Mouse (Mus musculus) spleen, postnatal 14 days (tissue): ENCODE results near the gene Trpv4.

Source experiments
- DNase-seq, 2 experiments: peaks; one replicate each; pipeline ENCODE4 v3.0.0; 2021 to 2022; ENCODE audit warnings: low spot score in 2 of 2

Trpv4 gene

GRCm38 (mm10) chr5:114618851-114619250 is 39.4 kb downstream of the Trpv4 start:
- peak; percentile 48 to 73 for DNase-seq

- no peak for DNase-seq
Observed at GRCm38 (mm10) chr5:114617809-114618208, 40.4 kb downstream of the Trpv4 start.

GRCm38 (mm10) chr5:114616336-114617061 is 41.7 kb downstream of the Trpv4 start:
- DNase-seq = no peak

GRCm38 (mm10) chr5:114614863-114615262 is 43.4 kb downstream of the Trpv4 start:
- no peak for DNase-seq

- peak in 1 of 2 experiments; percentile 36 for DNase-seq
Observed at GRCm38 (mm10) chr5:114611968-114612608, 46.1 kb downstream of the Trpv4 start.

- DNase-seq = no peak
Observed at GRCm38 (mm10) chr5:114611256-114611655, 47.0 kb downstream of the Trpv4 start.

- peak; percentile 55 to 75 for DNase-seq
Observed at GRCm38 (mm10) chr5:114608516-114608915, 49.7 kb downstream of the Trpv4 start.

- no peak for DNase-seq
Observed at GRCm38 (mm10) chr5:114607651-114608050, 50.6 kb downstream of the Trpv4 start.

- DNase-seq = no peak
Observed at GRCm38 (mm10) chr5:114605981-114606380, 52.2 kb downstream of the Trpv4 start.

- no peak for DNase-seq
Observed at GRCm38 (mm10) chr5:114604781-114605290, 53.4 kb downstream of the Trpv4 start.

- no peak for DNase-seq
Observed at GRCm38 (mm10) chr5:114603975-114604374, 54.2 kb downstream of the Trpv4 start.

GRCm38 (mm10) chr5:114602012-114602411 is 56.2 kb downstream of the Trpv4 start:
- DNase-seq = no peak

GRCm38 (mm10) chr5:114597652-114598051 is 60.6 kb downstream of the Trpv4 start:
- DNase-seq = no peak

GRCm38 (mm10) chr5:114597222-114597621 is 61.0 kb downstream of the Trpv4 start:
- DNase-seq = no peak

- peak; percentile 26 to 55 for DNase-seq
Observed at GRCm38 (mm10) chr5:114596604-114597003, 61.6 kb downstream of the Trpv4 start.

GRCm38 (mm10) chr5:114594741-114595241 is 63.4 kb downstream of the Trpv4 start:
- peak; percentile 24 to 35 for DNase-seq

GRCm38 (mm10) chr5:114593949-114594348 is 64.3 kb downstream of the Trpv4 start:
- DNase-seq = no peak

- no peak for DNase-seq
Observed at GRCm38 (mm10) chr5:114593161-114593821, 64.9 kb downstream of the Trpv4 start.

- no peak for DNase-seq
Observed at GRCm38 (mm10) chr5:114592463-114593160, 65.6 kb downstream of the Trpv4 start.

- no peak for DNase-seq
Observed at GRCm38 (mm10) chr5:114591151-114591561, 67.1 kb downstream of the Trpv4 start.

GRCm38 (mm10) chr5:114590043-114590913 is 67.9 kb downstream of the Trpv4 start:
- DNase-seq = no peak
